Mouse (Mus musculus): Measurements from ENCODE around the gene Gfra1. TPM values are rescaled to one million over a fixed set of nuclear protein-coding genes. Genes with fewer than 3 reads are reported as not detected.

Gene Gfra1
- polyA plus RNA-seq, 1 experiment = 1.1 TPM

GRCm38 (mm10) chr19:58442785-58443732, 12.7 kb downstream of the Gfra1 start:
- no peak for DNase-seq (ENCODE audit: low read depth, low spot score)
- WGBS = 73% methylated on average over 10 of the region's 10 CpGs

- 53% methylated on average over 7 of the region's 7 CpGs for WGBS
- no peak for DNase-seq (ENCODE audit: low read depth, low spot score)
Observed at GRCm38 (mm10) chr19:58441785-58442184, 13.9 kb downstream of the Gfra1 start.

- DNase-seq (ENCODE audit: low read depth, low spot score) = no peak
- WGBS = 45% methylated on average over 7 of the region's 7 CpGs
Observed at GRCm38 (mm10) chr19:58441246-58441645, 14.5 kb downstream of the Gfra1 start.

- WGBS = 74% methylated on average over 4 of the region's 4 CpGs
- no peak for DNase-seq (ENCODE audit: low read depth, low spot score)
Observed at GRCm38 (mm10) chr19:58438762-58439161, 16.9 kb downstream of the Gfra1 start.

- WGBS = 86% methylated on average over 10 of the region's 10 CpGs
- DNase-seq (ENCODE audit: low read depth, low spot score) = no peak
Observed at GRCm38 (mm10) chr19:58437441-58438071, 18.2 kb downstream of the Gfra1 start.

GRCm38 (mm10) chr19:58436874-58437273, 18.8 kb downstream of the Gfra1 start:
- 37% methylated on average over 3 of the region's 3 CpGs for WGBS
- no peak for DNase-seq (ENCODE audit: low read depth, low spot score)

- no peak for DNase-seq (ENCODE audit: low read depth, low spot score)
- 57% methylated on average over 5 of the region's 5 CpGs for WGBS
Observed at GRCm38 (mm10) chr19:58435877-58436276, 19.8 kb downstream of the Gfra1 start.

- WGBS = 73% methylated on average over 5 of the region's 5 CpGs
- no peak for DNase-seq (ENCODE audit: low read depth, low spot score)
Observed at GRCm38 (mm10) chr19:58432840-58433239, 22.9 kb downstream of the Gfra1 start.

- DNase-seq (ENCODE audit: low read depth, low spot score) = no peak
- 77% methylated on average over 4 of the region's 4 CpGs for WGBS
Observed at GRCm38 (mm10) chr19:58428546-58428945, 27.2 kb downstream of the Gfra1 start.

- DNase-seq (ENCODE audit: low read depth, low spot score) = no peak
- WGBS = 84% methylated on average over 2 of the region's 2 CpGs
Observed at GRCm38 (mm10) chr19:58427348-58427747, 28.4 kb downstream of the Gfra1 start.

GRCm38 (mm10) chr19:58424928-58425327, 30.8 kb downstream of the Gfra1 start:
- WGBS = 73% methylated on average over 2 of the region's 2 CpGs
- DNase-seq (ENCODE audit: low read depth, low spot score) = no peak

- WGBS = 71% methylated on average over 3 of the region's 3 CpGs
- DNase-seq (ENCODE audit: low read depth, low spot score) = no peak
Observed at GRCm38 (mm10) chr19:58424179-58424578, 31.5 kb downstream of the Gfra1 start.

- WGBS = 91% methylated on average over 4 of the region's 4 CpGs
- no peak for DNase-seq (ENCODE audit: low read depth, low spot score)
Observed at GRCm38 (mm10) chr19:58422916-58423493, 32.7 kb downstream of the Gfra1 start.

- DNase-seq (ENCODE audit: low read depth, low spot score) = no peak
- 50% methylated on average over 3 of the region's 3 CpGs for WGBS
Observed at GRCm38 (mm10) chr19:58419685-58420084, 36.0 kb downstream of the Gfra1 start.

- 63% methylated on average over 3 of the region's 3 CpGs for WGBS
- no peak for DNase-seq (ENCODE audit: low read depth, low spot score)
Observed at GRCm38 (mm10) chr19:58419278-58419677, 36.4 kb downstream of the Gfra1 start.

GRCm38 (mm10) chr19:58415173-58415572, 40.5 kb downstream of the Gfra1 start:
- 88% methylated on average over 4 of the region's 4 CpGs for WGBS
- no peak for DNase-seq (ENCODE audit: low read depth, low spot score)

- no peak for DNase-seq (ENCODE audit: low read depth, low spot score)
Observed at GRCm38 (mm10) chr19:58414733-58415132, 41.0 kb downstream of the Gfra1 start.

GRCm38 (mm10) chr19:58413290-58413689, 42.4 kb downstream of the Gfra1 start:
- 3% methylated on average over 8 of the region's 8 CpGs for WGBS
- DNase-seq (ENCODE audit: low read depth, low spot score) = peak; percentile 2

GRCm38 (mm10) chr19:58412811-58413210, 42.9 kb downstream of the Gfra1 start:
- no peak for DNase-seq (ENCODE audit: low read depth, low spot score)
- 54% methylated on average over 2 of the region's 3 CpGs for WGBS

- no peak for DNase-seq (ENCODE audit: low read depth, low spot score)
Observed at GRCm38 (mm10) chr19:58406726-58407125, 49.0 kb downstream of the Gfra1 start.

GRCm38 (mm10) chr19:58400224-58400623, 55.5 kb downstream of the Gfra1 start:
- 82% methylated on average over 3 of the region's 3 CpGs for WGBS
- no peak for DNase-seq (ENCODE audit: low read depth, low spot score)
